Mouse (Mus musculus) stomach, postnatal 0 days (tissue): ENCODE measurements around the gene Tbx5.

ENCODE experiments used
- CTCF ChIP-seq: IDR thresholded peaks from 2 replicates; pipeline ENCODE4 v1.5.1; 2016; ENCODE audit warnings: antibody characterized with exemption, low read depth, mild to moderate bottlenecking, moderate library complexity
- EP300 ChIP-seq: optimal IDR thresholded peaks from 2 replicates; pipeline ENCODE3; 2016; ENCODE audit warnings: antibody characterized with exemption

DNA sequence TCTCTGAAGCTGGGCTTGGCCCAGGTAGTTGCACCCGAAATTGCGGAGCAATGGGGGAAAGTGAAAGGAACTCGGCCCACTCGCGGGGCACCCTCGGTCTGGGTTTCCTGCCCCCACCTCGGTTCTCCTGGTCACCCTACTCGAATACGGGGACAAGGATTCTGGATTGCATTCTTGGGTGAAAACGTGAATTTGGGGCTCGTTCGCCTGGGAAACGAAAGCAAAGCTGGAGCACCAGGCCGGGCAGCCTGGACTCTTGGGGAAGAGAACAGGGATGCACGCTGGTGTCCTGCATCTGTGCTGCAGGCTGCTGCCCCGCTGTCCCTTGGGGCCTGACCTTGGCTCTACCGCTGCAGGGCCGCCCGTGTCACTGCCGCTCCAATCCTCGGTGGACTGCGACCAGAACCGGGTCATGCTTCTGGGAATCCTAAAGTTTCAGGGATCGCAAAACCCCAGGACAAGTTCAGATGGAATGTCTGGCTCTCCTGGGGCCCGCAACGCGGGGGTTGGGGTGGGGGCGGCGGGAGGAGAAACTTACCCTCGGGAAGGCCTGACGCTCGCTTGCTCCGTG is 1.2 kb upstream of the Tbx5 start:
- TF ChIP-seq CTCF (no peak), EP300 (no peak)
